Mouse (Mus musculus): ENCODE data around the gene Slc2a9. TPM values are rescaled to one million over a fixed set of nuclear protein-coding genes. Genes with fewer than 3 reads are reported as not detected.

The Slc2a9 gene
- polyA plus RNA-seq, 1 experiment from 2014 or later, result 0.93 TPM

- no peak for ATAC-seq (ENCODE audit: insufficient number of reproducible peaks, insufficient read depth, low FRiP score, low read depth)
Observed at GRCm38 (mm10) chr5:38469891-38470578, 32.9 kb downstream of the Slc2a9 start.

GRCm38 (mm10) chr5:38466569-38467110 is 36.3 kb downstream of the Slc2a9 start:
- WGBS, result 75% methylated on average over 5 of the region's 5 CpGs
- Histone ChIP-seq H3K4me2 (replicated peaks; ENCODE audit: low read depth, low read length) (no peak overlapping the region), H3K27me3 (ENCODE audit: control insufficient read depth, insufficient read depth, low read length) (no peaks in the 10 kb centered on the region), H3K27ac (ENCODE audit: low read length) (no peak overlapping the region), H3K9me3 (ENCODE audit: control insufficient read depth, low read depth, low read length) (no peaks in the 10 kb centered on the region), H3K4me1 (ENCODE audit: control insufficient read depth, insufficient read depth, low read length) (no peaks in the 10 kb centered on the region), H3K36me3 (ENCODE audit: control insufficient read depth, insufficient read depth, low read length) (no peaks in the 10 kb centered on the region), H3K4me3 (ENCODE audit: low read depth, low read length) (no peak overlapping the region), H3K9ac (replicated peaks; ENCODE audit: low read depth, low read length) (no peak overlapping the region)
- ATAC-seq (ENCODE audit: insufficient number of reproducible peaks, insufficient read depth, low FRiP score, low read depth), result no peak

More at GRCm38 (mm10) chr5:38469891-38470578, 32.9 kb downstream of the Slc2a9 start:
- Histone ChIP-seq H3K4me2 (replicated peaks; ENCODE audit: low read depth, low read length) (no peak overlapping the region), H3K9me3 (ENCODE audit: control insufficient read depth, low read depth, low read length) (no peaks in the 10 kb centered on the region), H3K4me3 (ENCODE audit: low read depth, low read length) (no peak overlapping the region), H3K9ac (replicated peaks; ENCODE audit: low read depth, low read length) (no peak overlapping the region), H3K27ac (ENCODE audit: low read length) (no peak overlapping the region), H3K36me3 (ENCODE audit: control insufficient read depth, insufficient read depth, low read length) (no peaks in the 10 kb centered on the region), H3K27me3 (ENCODE audit: control insufficient read depth, insufficient read depth, low read length) (no peaks in the 10 kb centered on the region), H3K4me1 (ENCODE audit: control insufficient read depth, insufficient read depth, low read length) (no peaks in the 10 kb centered on the region)
- WGBS, result 24% methylated on average over 5 of the region's 5 CpGs

- no peak for ATAC-seq (ENCODE audit: insufficient number of reproducible peaks, insufficient read depth, low FRiP score, low read depth)
- no peaks in the 10 kb centered on the region for H3K27me3 ChIP-seq (ENCODE audit: control insufficient read depth, insufficient read depth, low read length)
- no peaks in the 10 kb centered on the region for H3K9me3 ChIP-seq (ENCODE audit: control insufficient read depth, low read depth, low read length)
- no peak overlapping the region for H3K9ac ChIP-seq (replicated peaks; ENCODE audit: low read depth, low read length)
- H3K36me3 ChIP-seq (ENCODE audit: control insufficient read depth, insufficient read depth, low read length), result no peaks in the 10 kb centered on the region
- no peak overlapping the region for H3K4me3 ChIP-seq (ENCODE audit: low read depth, low read length)
- no peaks in the 10 kb centered on the region for H3K4me1 ChIP-seq (ENCODE audit: control insufficient read depth, insufficient read depth, low read length)
- 83% methylated on average over 5 of the region's 5 CpGs for WGBS
- H3K27ac ChIP-seq (ENCODE audit: low read length), result no peak overlapping the region
- no peak overlapping the region for H3K4me2 ChIP-seq (replicated peaks; ENCODE audit: low read depth, low read length)
Observed at GRCm38 (mm10) chr5:38461261-38461660, 41.7 kb downstream of the Slc2a9 start.

- Histone ChIP-seq H3K36me3 (ENCODE audit: control insufficient read depth, insufficient read depth, low read length) (no peaks in the 10 kb centered on the region), H3K4me1 (ENCODE audit: control insufficient read depth, insufficient read depth, low read length) (no peaks in the 10 kb centered on the region), H3K4me2 (replicated peaks; ENCODE audit: low read depth, low read length) (no peak overlapping the region), H3K9ac (replicated peaks; ENCODE audit: low read depth, low read length) (no peak overlapping the region), H3K27ac (ENCODE audit: low read length) (no peak overlapping the region), H3K27me3 (ENCODE audit: control insufficient read depth, insufficient read depth, low read length) (no peaks in the 10 kb centered on the region), H3K4me3 (ENCODE audit: low read depth, low read length) (no peak overlapping the region), H3K9me3 (ENCODE audit: control insufficient read depth, low read depth, low read length) (no peaks in the 10 kb centered on the region)
- no peak for ATAC-seq (ENCODE audit: insufficient number of reproducible peaks, insufficient read depth, low FRiP score, low read depth)
- WGBS, result 88% methylated on average over 3 of the region's 3 CpGs
Observed at GRCm38 (mm10) chr5:38450936-38451335, 52.0 kb downstream of the Slc2a9 start.

- no peaks in the 10 kb centered on the region for H3K27me3 ChIP-seq (ENCODE audit: control insufficient read depth, insufficient read depth, low read length)
- WGBS, result 87% methylated on average over 8 of the region's 8 CpGs
- ATAC-seq (ENCODE audit: insufficient number of reproducible peaks, insufficient read depth, low FRiP score, low read depth), result no peak
- H3K9ac ChIP-seq (replicated peaks; ENCODE audit: low read depth, low read length), result no peak overlapping the region
- no peak overlapping the region for H3K4me2 ChIP-seq (replicated peaks; ENCODE audit: low read depth, low read length)
- H3K9me3 ChIP-seq (ENCODE audit: control insufficient read depth, low read depth, low read length), result no peaks in the 10 kb centered on the region
- no peaks in the 10 kb centered on the region for H3K4me1 ChIP-seq (ENCODE audit: control insufficient read depth, insufficient read depth, low read length)
- no peak overlapping the region for H3K4me3 ChIP-seq (ENCODE audit: low read depth, low read length)
- H3K27ac ChIP-seq (ENCODE audit: low read length), result no peak overlapping the region
- no peaks in the 10 kb centered on the region for H3K36me3 ChIP-seq (ENCODE audit: control insufficient read depth, insufficient read depth, low read length)
Observed at GRCm38 (mm10) chr5:38449607-38450006, 53.3 kb downstream of the Slc2a9 start.

GRCm38 (mm10) chr5:38448121-38448520 is 54.8 kb downstream of the Slc2a9 start:
- Histone ChIP-seq H3K9me3 (ENCODE audit: control insufficient read depth, low read depth, low read length) (no peaks in the 10 kb centered on the region), H3K4me1 (ENCODE audit: control insufficient read depth, insufficient read depth, low read length) (no peaks in the 10 kb centered on the region), H3K36me3 (ENCODE audit: control insufficient read depth, insufficient read depth, low read length) (no peaks in the 10 kb centered on the region), H3K27ac (ENCODE audit: low read length) (no peak overlapping the region), H3K27me3 (ENCODE audit: control insufficient read depth, insufficient read depth, low read length) (no peaks in the 10 kb centered on the region), H3K4me3 (ENCODE audit: low read depth, low read length) (no peak overlapping the region), H3K4me2 (replicated peaks; ENCODE audit: low read depth, low read length) (no peak overlapping the region), H3K9ac (replicated peaks; ENCODE audit: low read depth, low read length) (no peak overlapping the region)
- no peak for ATAC-seq (ENCODE audit: insufficient number of reproducible peaks, insufficient read depth, low FRiP score, low read depth)
- 75% methylated on average over 3 of the region's 3 CpGs for WGBS

- Histone ChIP-seq H3K27ac (ENCODE audit: low read length) (no peak overlapping the region), H3K9me3 (ENCODE audit: control insufficient read depth, low read depth, low read length) (no peaks in the 10 kb centered on the region), H3K27me3 (ENCODE audit: control insufficient read depth, insufficient read depth, low read length) (no peaks in the 10 kb centered on the region), H3K36me3 (ENCODE audit: control insufficient read depth, insufficient read depth, low read length) (no peaks in the 10 kb centered on the region), H3K4me1 (ENCODE audit: control insufficient read depth, insufficient read depth, low read length) (no peaks in the 10 kb centered on the region), H3K9ac (replicated peaks; ENCODE audit: low read depth, low read length) (no peak overlapping the region), H3K4me3 (ENCODE audit: low read depth, low read length) (no peak overlapping the region), H3K4me2 (replicated peaks; ENCODE audit: low read depth, low read length) (no peak overlapping the region)
- no peak for ATAC-seq (ENCODE audit: insufficient number of reproducible peaks, insufficient read depth, low FRiP score, low read depth)
- WGBS, result 62% methylated on average over 14 of the region's 14 CpGs
Observed at GRCm38 (mm10) chr5:38446316-38446975, 56.5 kb downstream of the Slc2a9 start.

- H3K4me3 ChIP-seq (ENCODE audit: low read depth, low read length), result no peak overlapping the region
- no peak overlapping the region for H3K4me2 ChIP-seq (replicated peaks; ENCODE audit: low read depth, low read length)
- H3K9me3 ChIP-seq (ENCODE audit: control insufficient read depth, low read depth, low read length), result no peaks in the 10 kb centered on the region
- H3K27me3 ChIP-seq (ENCODE audit: control insufficient read depth, insufficient read depth, low read length), result no peaks in the 10 kb centered on the region
- no peaks in the 10 kb centered on the region for H3K4me1 ChIP-seq (ENCODE audit: control insufficient read depth, insufficient read depth, low read length)
- H3K27ac ChIP-seq (ENCODE audit: low read length), result no peak overlapping the region
- no peak for ATAC-seq (ENCODE audit: insufficient number of reproducible peaks, insufficient read depth, low FRiP score, low read depth)
- no peaks in the 10 kb centered on the region for H3K36me3 ChIP-seq (ENCODE audit: control insufficient read depth, insufficient read depth, low read length)
- H3K9ac ChIP-seq (replicated peaks; ENCODE audit: low read depth, low read length), result no peak overlapping the region
- 76% methylated on average over 10 of the region's 10 CpGs for WGBS
Observed at GRCm38 (mm10) chr5:38441088-38441839, 61.7 kb downstream of the Slc2a9 start.

Data from stomach, embryonic 14.5 days (tissue).